Mouse (Mus musculus) heart, adult 8-10 months (tissue): ENCODE results near the gene Tcl1b2. TPM values are rescaled to one million over a fixed set of nuclear protein-coding genes. Genes with fewer than 3 reads are reported as not detected.
A peak's percentile ranks its signal among the peaks of the same experiment; 100 is the strongest.
"Not testable (repeated sequence)": the region's sequence is repeated elsewhere in the genome, so short reads cannot be mapped to it uniquely, and the experiment has no call there.

Experiments
- DNase-seq: peaks from one replicate; pipeline ENCODE4 v3.0.0; 2022; ENCODE audit warnings: low spot score
- total RNA-seq, 4 experiments: library from RNA; stranded (reverse); gene quantifications; 2 replicates each; pipeline ENCODE4 v1.2.4; 2022

The Tcl1b2 gene
- total RNA-seq, result not detected

DNA sequence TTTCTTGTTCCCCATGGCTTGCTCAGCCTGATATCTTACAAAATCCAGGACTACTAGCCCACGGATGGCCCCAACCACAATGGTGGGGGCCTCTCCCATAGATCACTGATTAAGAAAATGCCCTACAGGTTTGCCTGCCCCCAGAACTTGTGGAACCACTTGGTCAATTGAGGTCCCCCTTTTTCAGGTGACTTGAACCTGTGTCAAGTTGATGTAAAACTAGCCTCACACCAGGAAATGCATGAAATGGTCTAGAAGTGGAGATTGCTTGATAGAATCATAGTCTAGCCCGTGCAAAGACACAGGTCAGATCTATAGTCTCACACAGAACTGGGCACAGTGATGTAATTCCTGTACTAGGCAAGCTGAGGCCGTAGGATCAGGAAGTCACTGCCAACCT is at the start of gene Tcl1b2:
Gene Tcl1b2, plus strand, starts transcription at position 301 of the 400 bp plus-strand sequence.
- DNase-seq, result no peak

DNA sequence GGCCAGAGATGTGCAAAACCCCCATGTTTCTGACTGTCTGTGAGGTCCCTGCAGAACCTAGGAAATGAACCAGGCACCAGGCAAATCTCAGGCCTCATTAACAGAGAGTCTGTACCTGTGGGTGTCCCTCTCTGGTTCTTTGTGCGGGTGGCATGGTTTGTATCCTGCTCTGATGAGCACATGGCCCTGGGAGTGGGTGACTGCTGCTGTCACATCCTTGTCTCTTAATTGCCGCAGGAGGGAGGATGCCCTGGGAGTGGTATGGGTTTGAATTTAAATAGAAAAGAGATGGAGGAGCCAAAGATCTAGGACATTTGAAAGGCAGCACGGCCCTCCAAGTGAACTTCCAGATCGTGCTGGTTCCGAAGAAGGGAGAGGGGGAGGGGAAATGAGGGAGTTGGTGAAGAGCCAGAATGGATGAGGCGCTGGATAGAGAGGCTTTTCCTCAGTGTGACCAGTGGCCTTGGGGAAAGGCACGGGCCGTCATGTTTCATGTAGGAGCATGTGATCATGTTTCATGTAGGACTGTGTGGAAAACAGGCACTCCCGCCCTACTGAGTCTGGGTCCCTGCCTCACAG is 46.3 kb upstream of the Tcl1b2 start:
- DNase-seq, result no peak

DNA sequence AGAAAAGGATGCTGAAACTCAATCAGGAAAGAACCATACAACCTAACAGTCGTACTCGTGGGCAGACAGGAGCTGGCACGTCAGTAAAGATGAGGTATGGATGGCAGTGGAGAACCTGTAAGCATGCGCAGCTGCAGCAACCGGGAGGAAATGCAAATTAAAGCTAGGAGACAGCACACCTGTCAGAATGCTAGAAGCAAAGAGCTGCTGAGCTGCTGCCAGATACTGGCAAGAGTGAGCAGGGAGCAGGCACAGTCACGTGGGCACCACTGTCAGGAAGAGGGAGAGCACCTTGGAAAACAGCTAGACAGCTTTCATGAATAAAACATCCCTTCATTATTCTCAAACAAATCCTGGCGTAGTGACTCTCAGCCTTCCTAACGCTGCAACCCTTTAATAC is 42.9 kb upstream of the Tcl1b2 start:
- DNase-seq, result no peak

DNA sequence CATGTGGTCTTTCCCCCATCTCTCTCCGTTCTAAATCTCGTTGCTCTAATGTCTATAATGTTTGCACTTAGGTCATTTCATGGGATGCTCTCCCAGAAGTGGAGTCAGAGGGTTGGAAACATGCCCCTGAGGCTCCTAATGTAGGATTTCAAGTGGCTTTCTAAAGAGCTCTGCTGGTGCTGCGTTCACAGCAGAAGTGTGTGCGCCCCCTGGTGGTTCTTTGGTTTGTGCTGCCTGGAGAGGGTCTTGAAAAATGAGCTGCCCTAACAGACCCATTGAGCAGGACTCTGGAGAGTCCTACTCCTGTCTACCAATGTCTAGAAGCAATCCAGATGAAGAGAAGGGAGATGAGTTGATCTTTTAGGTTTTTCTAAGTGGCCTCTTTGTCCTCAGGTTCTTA is 41.8 kb upstream of the Tcl1b2 start:
- peak; percentile 19 for DNase-seq

DNA sequence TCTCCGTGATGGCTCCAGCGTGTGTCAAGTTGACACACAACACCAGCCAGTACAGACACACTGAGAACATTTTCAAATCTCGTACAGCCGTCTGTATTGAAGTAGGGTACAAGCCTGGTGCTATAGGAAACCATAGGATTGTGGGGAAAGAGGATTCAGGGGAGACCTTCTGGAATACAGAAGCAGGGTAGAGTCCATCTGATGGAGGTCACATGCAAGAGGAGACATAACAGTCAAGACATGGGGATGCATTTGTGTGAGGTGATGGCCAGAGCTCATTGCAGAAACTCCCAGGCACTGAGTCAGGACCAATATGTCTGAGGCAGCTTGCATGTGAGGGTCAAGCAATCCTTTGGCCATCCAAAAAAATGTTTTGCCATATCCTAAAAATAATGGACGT is 40.5 kb upstream of the Tcl1b2 start:
- no peak for DNase-seq

DNA sequence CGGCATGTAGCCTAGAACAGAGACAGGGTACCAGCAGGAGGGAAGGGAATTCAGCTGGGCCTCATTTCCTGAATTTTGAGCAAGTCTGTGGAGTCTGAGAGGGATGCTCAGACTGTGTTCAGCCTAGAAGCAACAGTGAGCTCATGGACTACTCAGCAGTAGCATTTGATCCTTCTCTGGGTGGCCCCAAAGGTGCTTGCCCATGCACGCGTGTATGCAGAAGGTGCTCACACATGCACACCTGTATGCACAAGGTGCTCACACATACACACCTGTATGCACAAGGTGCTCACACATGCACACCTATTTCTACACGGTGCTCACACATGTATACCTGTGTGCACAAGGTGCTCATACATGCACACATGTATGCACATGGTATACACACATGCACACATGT is 37.0 kb upstream of the Tcl1b2 start:
- DNase-seq, result no peak

DNA sequence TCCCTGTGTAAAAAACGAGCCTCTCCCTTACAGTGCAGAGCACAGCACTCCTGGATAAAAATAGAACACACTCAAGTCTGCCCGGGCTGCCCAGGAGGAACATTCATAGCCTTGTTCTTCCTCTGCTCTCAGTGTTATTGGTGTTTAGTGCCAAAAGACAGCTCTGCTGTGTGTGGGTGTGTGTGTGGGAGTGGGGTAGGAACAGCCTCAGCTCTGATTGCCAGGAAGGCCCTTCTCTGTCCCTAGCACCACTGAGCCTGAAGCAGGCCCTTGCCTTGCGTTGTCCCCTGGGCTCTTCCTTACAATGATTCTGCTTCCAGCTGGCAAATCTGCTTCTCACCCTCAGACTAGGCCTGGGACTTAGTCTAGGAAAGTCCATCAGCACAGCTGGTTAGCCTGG is 36.4 kb upstream of the Tcl1b2 start:
- DNase-seq, result no peak

DNA sequence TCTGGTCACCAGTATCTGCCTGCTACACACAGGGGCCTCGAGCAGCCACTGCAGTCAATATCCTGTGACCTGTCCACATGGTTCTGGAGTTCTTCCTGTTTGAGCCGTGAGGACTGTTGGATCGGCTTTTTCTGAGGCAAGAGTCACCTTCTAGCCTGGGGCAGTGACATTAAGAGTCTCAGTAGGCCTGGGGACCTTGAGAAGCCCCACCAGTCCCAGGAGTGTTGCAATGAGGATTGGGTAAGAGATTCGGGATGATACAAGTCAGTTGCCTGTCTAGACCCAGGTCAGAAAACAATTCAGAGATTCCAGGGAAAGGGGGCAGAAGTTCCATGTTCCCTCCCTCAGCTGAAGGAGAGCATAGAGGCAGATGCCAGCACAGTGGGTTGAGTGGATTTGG is 36.0 kb upstream of the Tcl1b2 start:
- DNase-seq, result no peak

DNA sequence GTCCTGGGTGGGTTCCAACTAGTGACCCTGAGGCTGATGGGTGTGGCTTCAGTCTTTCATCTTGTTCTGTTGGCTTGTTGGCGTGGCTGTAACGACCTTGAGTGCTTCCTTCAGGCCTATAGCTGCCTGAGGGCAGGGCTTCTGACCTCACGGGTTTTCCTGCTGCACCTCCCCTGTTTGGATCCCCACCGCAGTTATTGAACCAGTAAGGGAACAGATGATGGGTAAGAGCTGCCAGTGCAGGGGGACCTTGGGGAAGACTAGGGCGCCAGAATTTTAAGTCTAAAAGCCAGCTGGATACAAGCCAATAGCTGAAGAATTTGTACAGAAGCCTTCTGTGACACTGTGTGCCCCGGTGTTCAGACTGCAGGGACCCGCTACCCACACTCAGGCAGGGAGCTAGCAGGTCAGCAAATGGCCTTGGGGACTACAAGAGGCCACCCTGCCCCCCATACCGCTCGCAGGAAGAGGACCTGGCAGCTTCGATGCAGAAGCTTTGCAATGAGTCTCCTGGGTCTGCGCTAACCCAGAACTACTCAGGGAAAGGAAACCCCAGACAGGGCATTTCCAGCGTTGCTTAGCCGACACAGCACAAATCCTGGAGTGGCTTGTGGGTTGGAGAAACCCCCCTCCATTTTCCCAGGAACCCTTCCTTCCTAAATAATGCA is 33.4 kb upstream of the Tcl1b2 start:
- DNase-seq, result no peak

DNA sequence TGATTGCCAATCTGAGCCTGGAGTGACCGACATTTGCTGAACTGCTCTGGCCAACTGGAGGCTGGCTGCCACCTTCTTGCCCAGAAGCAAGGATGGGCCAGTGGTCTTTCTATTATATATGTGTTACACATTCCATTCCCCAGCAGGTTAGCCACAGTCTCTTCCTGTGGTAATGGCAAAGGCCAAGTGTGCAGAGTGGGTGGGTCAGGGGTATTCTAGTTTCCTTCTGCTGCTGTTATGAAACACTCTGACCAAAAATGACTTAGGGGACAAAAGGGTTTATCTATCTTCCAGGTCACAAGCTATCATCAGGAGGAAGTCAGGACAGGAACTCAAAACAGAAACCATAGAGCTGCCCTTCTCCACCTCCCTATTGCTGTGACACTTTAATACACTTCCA is 29.2 kb upstream of the Tcl1b2 start:
- no peak for DNase-seq

DNA sequence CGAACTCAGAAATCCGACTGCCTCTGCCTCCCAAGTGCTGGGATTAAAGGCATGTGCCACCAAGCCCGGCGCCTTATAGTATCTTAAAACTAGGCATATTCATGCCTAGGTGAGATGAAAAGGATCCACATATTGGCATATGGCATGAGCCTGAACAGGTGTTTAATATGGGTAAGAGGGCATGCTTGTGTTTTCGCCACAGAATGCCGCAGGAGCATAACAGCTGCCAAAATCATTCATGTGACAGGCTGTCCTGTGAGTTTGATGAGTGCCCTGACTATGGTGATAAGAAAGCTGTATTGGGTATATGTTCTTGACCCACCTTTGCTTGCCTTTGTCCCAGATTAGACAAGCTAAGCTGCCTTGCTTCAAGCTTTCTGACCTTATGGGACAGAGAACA is 20.5 kb upstream of the Tcl1b2 start:
- DNase-seq, result no peak

DNA sequence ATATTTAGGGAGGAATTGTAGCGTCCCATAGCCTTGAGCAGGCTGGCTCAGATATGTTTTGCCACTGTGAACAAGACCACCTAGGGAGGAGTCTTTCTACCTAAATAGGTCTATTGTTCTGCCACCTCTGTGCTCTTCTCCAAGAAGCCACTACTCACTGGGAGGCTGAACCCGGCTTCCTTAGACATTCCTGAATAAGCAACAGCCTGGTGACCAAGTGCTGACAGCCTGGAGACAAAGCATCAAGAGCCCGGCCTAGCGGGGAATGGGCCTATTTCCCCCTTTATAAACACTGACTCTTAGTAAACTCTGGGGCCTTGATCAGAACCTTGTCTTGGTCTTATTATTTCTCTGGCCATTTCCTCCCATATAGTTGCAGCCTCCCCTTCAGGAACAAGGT is 19.3 kb upstream of the Tcl1b2 start:
- no peak for DNase-seq

DNA sequence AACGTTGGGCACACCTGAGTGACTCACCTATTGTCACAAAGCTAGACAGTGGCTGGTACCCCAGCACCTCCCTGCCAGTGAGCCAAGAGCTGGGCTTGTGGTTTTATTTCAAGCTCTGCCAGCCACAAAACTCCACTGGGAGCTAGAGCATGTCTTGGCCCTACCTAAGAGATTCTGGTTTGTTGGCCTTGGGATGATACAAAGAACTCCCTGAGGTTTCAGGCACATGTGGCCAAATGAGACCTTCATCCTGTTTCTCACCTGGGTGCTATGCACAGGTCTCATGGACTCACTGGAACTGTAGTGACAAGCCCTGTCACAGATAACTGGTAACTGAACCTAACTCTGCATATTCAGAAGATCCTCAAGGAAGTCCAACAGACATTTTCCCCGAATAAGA is 18.2 kb upstream of the Tcl1b2 start:
- DNase-seq, result no peak

DNA sequence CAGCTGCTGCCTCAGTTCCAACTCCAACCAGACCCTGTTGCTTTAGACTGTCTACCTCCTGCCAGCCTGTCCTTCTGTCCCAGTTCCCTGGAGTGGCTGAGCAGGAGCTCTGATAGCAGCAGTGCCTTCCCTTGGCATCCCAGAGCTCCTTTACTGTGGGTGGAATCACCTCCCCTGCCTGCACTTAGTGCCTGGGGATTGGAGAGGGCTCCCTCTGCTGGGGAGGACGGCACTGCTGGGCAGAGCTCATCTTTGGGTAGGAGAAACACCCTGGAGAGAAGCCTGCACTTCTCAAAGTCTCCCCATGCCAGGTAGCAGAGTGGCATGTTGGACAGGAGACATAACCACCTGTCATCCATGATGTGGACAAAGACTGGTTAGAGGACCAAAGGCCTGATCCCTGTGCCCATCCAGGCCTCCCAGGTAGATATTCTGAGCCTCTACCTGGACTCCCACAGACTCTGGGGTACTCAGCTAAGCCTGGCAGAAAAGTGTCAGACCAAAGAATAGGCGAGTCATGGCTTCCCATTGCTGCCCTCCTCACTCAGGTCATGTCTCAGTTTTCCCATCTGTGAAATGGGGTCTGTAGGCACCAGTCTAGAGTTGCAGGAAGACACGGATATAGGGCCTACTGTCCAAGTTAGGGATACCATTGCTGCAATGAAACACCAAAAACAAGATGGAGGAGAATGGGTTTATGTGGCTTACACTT is 16.2 kb upstream of the Tcl1b2 start:
- not testable (repeated sequence) for DNase-seq

DNA sequence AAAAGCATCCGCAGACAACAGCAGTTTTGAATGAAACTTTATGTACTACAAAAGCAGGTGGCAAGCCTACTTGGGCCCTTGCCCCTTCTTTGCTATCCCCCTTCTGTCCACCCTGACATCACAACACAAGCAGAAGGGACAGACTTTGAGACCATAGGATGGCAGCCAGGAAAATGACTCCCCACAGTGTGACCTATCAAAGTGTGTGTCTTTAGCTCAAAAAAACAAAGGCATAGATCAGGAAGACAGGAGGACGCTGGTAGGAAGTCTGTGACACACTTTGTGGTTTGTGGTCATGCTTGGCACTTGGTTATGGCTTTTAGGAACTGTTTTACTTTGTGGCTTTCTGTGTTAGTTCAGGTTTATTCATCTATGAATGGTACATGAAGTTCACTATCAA is 11.6 kb upstream of the Tcl1b2 start:
- not testable (repeated sequence) for DNase-seq

DNA sequence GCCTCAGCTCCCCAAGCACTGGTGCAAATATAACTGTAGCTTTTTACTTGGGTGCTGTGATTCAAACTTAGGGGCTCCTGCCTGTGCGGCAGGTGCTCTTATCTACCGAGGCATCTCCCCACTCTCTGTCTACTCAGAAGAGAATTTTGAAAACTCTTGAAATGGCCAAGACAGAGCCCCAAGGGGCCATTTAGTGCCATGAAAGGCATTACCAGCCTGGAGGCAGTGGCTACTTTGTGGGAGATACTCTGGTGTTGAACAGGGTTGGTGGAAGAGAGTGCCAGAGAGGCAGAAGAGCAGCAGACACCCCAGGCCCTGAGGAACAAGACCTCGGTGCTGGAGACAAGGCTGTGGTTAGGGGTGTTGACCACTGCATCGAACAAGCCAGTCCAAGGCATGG is 11.0 kb upstream of the Tcl1b2 start:
- not testable (repeated sequence) for DNase-seq

DNA sequence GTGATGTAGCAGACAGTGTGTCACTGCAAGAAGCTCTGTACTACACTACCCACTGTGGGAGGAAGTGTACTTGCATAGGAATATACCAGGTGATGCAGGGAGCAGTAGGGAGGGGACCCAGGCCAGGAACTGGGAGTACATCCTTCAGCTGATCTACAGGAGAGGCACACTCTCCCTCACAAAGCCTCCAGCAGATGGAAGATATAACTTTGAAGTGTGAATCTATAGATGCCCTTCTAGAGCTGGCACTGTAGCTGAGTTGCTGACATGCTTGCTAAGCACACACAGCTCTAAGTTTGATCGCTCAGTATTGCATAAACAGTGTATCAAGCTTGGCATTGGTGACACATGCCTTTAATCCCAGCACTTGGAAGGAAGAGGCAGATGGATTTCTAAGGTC is 8.1 kb upstream of the Tcl1b2 start:
- not testable (repeated sequence) for DNase-seq

DNA sequence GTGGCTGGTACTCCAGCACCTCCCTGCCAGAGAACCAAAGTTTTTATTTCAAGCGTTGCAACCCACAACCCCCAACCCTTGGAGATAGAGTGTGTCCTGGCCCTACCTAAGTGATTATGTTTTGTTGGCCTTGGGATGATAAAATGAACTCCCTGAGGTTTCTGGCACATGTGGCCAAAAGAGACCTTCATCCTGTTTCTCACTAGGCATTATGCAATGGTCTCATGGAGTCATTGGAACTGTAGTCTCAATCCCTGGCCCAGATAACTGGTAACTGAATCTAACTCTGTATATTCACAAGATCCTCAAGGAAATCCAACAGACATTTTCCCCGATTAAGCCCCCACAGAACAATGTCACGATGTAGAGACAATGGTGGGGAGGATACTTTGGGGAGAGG is 2.7 kb upstream of the Tcl1b2 start:
- no peak for DNase-seq

DNA sequence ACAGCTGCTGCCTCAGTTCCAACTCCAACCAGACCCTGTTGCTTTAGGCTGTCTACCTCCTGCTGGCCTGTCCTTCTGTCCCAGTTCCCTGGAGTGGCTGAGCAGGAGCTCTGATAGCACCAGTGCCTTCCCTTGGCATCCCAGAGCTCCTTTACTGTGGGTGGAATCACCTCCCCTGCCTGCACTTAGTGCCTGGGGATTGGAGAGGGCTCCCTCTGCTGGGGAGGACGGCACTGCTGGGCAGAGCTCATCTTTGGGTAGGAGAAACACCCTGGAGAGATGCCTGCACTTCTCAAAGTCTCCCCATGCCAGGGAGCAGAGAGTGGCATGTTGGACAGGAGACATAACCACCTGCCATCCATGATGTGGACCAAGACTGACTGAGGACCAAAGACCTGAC is 886 bp upstream of the Tcl1b2 start:
- DNase-seq, result not testable (repeated sequence)

DNA sequence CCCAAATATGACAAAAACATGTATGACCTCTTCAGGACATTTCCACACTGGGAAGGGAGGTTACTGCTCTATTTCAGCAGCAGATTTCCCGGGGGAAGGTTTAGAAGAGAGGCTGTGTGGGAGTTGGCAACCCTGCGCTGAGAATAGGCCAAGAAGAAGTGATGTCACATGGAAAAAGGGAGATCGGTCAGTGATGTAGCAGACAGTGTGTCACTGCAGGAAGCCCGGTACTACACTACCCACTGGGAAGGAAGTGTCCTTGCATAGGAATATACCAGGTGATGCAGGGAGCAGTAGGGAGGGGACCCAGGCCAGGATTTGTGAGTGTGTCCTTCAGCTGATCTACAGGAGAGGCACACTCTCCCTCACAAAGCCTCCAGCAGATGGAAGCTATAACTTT is 9.5 kb downstream of the Tcl1b2 start:
- not testable (repeated sequence) for DNase-seq

DNA sequence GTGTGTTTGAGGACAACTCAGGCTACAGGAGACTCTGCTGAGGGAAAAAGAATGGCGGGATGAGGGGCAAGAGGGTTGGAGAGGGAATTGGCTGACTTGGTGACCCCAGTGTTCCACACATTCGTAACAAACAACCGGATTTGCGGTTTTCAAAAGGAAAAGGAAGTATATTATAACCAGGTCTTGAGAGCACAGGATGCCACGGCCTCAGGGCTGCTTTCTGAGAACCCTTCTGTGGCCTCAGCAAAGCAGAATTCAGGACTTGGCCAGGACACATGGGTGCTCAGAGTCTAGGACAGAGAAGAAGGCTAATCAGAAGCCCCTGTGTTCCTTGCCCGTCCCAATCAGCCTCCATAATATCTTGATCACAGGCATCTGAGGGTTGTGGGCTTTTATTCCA is 13.0 kb downstream of the Tcl1b2 start:
- no peak for DNase-seq

DNA sequence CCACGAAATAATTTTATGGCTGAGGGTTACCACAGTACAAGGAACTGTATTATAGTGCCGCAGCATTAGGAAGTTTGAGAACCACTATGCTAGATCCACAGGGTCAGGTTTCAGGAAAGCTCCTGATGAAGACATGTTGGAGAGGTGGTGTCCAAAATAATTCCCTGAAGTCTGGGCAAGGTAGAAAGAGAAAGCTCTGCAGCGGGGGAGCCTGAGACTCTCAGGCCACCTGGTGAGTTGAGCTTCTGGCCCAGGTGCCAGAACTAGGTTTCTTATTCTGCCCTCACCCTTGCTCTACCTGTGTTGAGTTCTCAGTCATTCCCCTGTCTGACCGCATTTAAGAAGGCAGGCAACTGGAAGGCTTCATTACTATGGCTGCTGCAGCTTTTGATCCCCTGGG is 13.6 kb downstream of the Tcl1b2 start, which contains the start of gene Tcl1b1:
Gene Tcl1b1, plus strand, starts transcription at position 301 of the 400 bp plus-strand sequence.
- no peak for DNase-seq

DNA sequence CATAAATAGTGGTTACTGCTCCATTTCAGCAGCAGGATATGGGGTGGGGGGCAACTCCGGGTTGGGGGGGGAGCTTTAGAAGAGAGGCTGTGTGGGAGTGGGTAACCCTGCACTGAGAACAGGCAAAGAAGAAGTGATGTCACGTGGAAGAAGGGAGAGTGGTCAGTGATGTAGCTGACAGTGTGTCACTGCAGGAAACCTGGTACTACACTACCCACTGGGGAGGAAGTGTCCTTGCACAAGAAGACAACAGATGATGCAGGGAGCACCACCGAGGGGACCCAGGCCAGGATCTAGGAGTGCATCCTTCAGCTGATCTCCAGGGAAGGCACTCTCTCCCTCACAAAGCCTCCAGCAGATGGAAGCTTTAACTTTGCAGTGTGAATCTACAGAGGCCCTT is 20.9 kb downstream of the Tcl1b2 start:
- DNase-seq, result no peak
